Comparison of ENCODE assay signal across 8 mouse cellular contexts in the genomic region with DNA sequence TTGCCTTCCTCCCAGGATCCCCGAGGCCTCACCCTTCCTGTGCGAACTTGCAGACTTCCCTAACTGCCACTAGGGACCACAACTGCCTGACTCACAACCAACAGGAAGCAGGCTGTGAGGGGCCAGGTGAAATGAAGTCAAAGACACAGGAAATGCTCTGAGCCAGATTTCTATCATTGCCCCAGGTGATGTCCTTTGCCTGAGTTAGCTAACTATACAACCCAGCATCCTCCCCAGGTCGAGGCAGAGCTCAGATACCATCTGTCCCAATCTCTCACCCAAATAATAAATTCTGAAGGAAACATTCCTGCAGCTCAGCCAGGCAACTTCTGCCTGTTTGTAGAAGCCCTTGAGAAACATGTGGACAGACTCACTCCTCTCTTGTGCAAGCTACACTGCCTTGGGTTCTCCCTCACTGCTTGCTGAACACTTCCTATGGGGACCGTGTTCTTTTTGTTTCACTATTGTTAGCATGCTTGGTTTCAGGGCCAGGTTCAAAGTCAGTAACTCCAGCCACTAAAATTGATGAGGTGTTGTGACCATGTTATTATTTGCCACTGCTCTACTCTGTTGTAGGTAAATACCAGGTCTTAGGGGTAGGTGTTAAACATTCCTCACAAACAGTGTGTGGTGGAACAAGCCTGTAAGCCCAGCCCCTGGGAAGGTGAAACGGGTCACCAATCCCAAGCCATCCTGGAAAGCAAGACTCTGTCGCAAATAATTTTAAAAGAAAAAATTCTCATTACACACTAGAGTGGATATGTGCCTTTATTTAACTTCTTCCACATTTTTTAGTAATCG.
DNase-seq lines count a peak whose midpoint lies in the region; ATAC-seq and TF ChIP-seq lines count a peak whose summit lies in the region.

No protein-coding gene starts in this region.

- H3K36me3 ChIP-seq in embryonic facial prominence, embryonic 11.5 days (replicated peaks; ENCODE audit: control insufficient read depth, insufficient read depth, low read depth, low read length): no peaks in the 10 kb centered on the region
- no peaks in the 10 kb centered on the region for H3K36me3 ChIP-seq in kidney, adult 2 months (ENCODE audit: control insufficient read depth, insufficient read depth, low read length)
- no peaks in the 10 kb centered on the region for H3K36me3 ChIP-seq in lung, postnatal 0 days (ENCODE audit: insufficient read depth, low read length)

- no peak overlapping the region for H3K4me3 ChIP-seq in embryonic facial prominence, embryonic 11.5 days (ENCODE audit: low read depth, low read length)
- H3K4me3 ChIP-seq in kidney, adult 2 months (ENCODE audit: insufficient read depth, low read depth, low read length): no peak overlapping the region
- H3K4me3 ChIP-seq in lung, postnatal 0 days (ENCODE audit: low read depth, low read length): no peak overlapping the region

- 63% methylated on average over 7 of the region's 7 CpGs for WGBS in embryonic facial prominence, embryonic 11.5 days
- WGBS in kidney, adult 2 months: 32% methylated on average over 7 of the region's 7 CpGs
- WGBS in lung, postnatal 0 days: 45% methylated on average over 7 of the region's 7 CpGs

- H3K9me3 ChIP-seq in embryonic facial prominence, embryonic 11.5 days (replicated peaks; ENCODE audit: control insufficient read depth, low read length): no peaks in the 10 kb centered on the region
- H3K9me3 ChIP-seq in lung, postnatal 0 days (ENCODE audit: low read length): no peaks in the 10 kb centered on the region

- H3K27me3 ChIP-seq in embryonic facial prominence, embryonic 11.5 days (ENCODE audit: control insufficient read depth, insufficient read depth, low read length): no peaks in the 10 kb centered on the region
- no peaks in the 10 kb centered on the region for H3K27me3 ChIP-seq in kidney, adult 2 months (replicated peaks; ENCODE audit: control insufficient read depth, insufficient read depth, low read length)
- H3K27me3 ChIP-seq in lung, postnatal 0 days (replicated peaks; ENCODE audit: insufficient read depth, low read length): no peaks in the 10 kb centered on the region

- peak; percentile 33; the same call in 1 of the 2 replicates for TF ChIP-seq CTCF in kidney, adult 2 months (conservative IDR thresholded peaks at IDR 0.05; ENCODE audit: insufficient read depth, insufficient read length, low read depth, low read length)
- peak; percentile 50 for TF ChIP-seq CTCF in lung, postnatal 0 days (IDR thresholded peaks at IDR 0.05)

- TF ChIP-seq POLR2A in kidney, adult 2 months (IDR thresholded peaks at IDR 0.05; ENCODE audit: low read depth, low read length): no peak

- ATAC-seq in embryonic facial prominence, embryonic 11.5 days (replicated peaks; ENCODE audit: insufficient number of reproducible peaks, low FRiP score, low TSS enrichment, low read depth): no peak
- peak; percentile 51 for ATAC-seq in lung, postnatal 0 days

- 0 out of 2 replicates have a peak, but pooled peaks have one; percentile 26 for TF ChIP-seq EP300 in lung, postnatal 0 days (IDR thresholded peaks at IDR 0.05)

- H3K4me1 ChIP-seq in embryonic facial prominence, embryonic 11.5 days (ENCODE audit: control insufficient read depth, insufficient read depth, low read length): peaks cover 3% of the 10 kb centered on the region; the same call in 1 of the 2 replicates
- peaks cover 11% of the 10 kb centered on the region; the same call in 1 of the 2 replicates for H3K4me1 ChIP-seq in kidney, adult 2 months (ENCODE audit: control insufficient read depth, insufficient read depth, low read length)
- H3K4me1 ChIP-seq in lung, postnatal 0 days (ENCODE audit: insufficient read depth, low read depth, low read length): no peaks in the 10 kb centered on the region

- no peak overlapping the region for H3K4me2 ChIP-seq in embryonic facial prominence, embryonic 11.5 days (ENCODE audit: low read depth, low read length)
- no peak overlapping the region for H3K4me2 ChIP-seq in lung, postnatal 0 days (replicated peaks; ENCODE audit: low read depth, low read length)

- H3K27ac ChIP-seq in embryonic facial prominence, embryonic 11.5 days (replicated peaks; ENCODE audit: low read depth, low read length): no peak overlapping the region
- H3K27ac ChIP-seq in kidney, adult 2 months (ENCODE audit: insufficient read depth, low read depth, low read length): peak overlapping the region; percentile 3
- H3K27ac ChIP-seq in lung, postnatal 0 days (ENCODE audit: low read length): no peak overlapping the region

- peak; percentile 31 to 71 for DNase-seq in adrenal gland, adult (ENCODE audit: inconsistent age in 2 of 2, low spot score in 1 of 2)
- DNase-seq in adrenal gland, adult 18-20 months (ENCODE audit: low spot score in 2 of 2): no peak
- DNase-seq in embryonic facial prominence, embryonic 11.5 days (ENCODE audit: low spot score): peak; percentile 23
- peak; percentile 83 for DNase-seq in kidney, adult 2 months
- peak; percentile 63 for DNase-seq in lung, postnatal 0 days (ENCODE audit: low spot score)
- DNase-seq in thymus, postnatal 0 days (ENCODE audit: low spot score): peak; percentile 84
- no peak for DNase-seq in layer of hippocampus, postnatal 10 days (ENCODE audit: low spot score in 2 of 2)
- no peak for DNase-seq in embryo, embryonic 10 days (ENCODE audit: low spot score)

- H3K9ac ChIP-seq in embryonic facial prominence, embryonic 11.5 days (replicated peaks; ENCODE audit: low read length): no peak overlapping the region
- no peak overlapping the region for H3K9ac ChIP-seq in lung, postnatal 0 days (replicated peaks; ENCODE audit: low read depth)

Comparison
In these comparisons a context has a peak if more than half of its experiments do, and no peak if none do; other contexts are left out.
1. DNase-seq: peak in adrenal gland, adult (2 of 2), embryonic facial prominence, embryonic 11.5 days (single experiment), kidney, adult 2 months (single experiment), lung, postnatal 0 days (single experiment) and thymus, postnatal 0 days (single experiment); none in adrenal gland, adult 18-20 months (0 of 2), layer of hippocampus, postnatal 10 days (0 of 2) and embryo, embryonic 10 days (single experiment).